Mouse (Mus musculus): ENCODE data around the gene Snx29. TPM values are rescaled to one million over a fixed set of nuclear protein-coding genes. Genes with fewer than 3 reads are reported as not detected.
"Not testable (repeated sequence)": the region's sequence is repeated elsewhere in the genome, so short reads cannot be mapped to it uniquely, and the experiment has no call there.

Gene Snx29
- polyA plus RNA-seq, 1 experiment = 15.0 TPM

DNA sequence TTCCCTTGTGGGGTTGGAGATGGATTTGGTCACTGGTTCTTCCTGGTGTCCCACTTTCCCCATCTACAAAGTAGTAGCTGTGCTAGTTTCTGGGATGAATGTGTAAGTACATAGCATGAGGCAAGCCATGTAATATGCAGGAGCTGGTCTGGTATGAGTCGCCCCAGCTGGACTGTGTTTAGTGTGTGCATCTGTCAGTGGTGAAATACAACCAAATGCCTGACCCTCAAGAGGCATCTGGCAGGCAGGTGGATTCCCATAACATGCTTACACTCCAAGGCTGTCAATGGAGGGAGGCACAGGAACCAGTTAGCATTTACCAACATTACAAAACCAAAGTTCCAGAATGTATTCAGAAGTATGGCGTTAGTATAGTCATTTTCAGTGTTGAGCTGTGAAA lies 187.7 kb downstream of the Snx29 start:
- H3K27ac ChIP-seq (ENCODE audit: control insufficient read depth, insufficient read depth, low read length) = no peak overlapping the region
- no peaks in the 10 kb centered on the region for H3K4me1 ChIP-seq (replicated peaks; ENCODE audit: control insufficient read depth, insufficient read depth, low read length)
- no peak overlapping the region for H3K4me3 ChIP-seq (ENCODE audit: control insufficient read depth, insufficient read depth, low read length)
- TF ChIP-seq POLR2A (IDR thresholded peaks at IDR 0.05; ENCODE audit: control insufficient read depth, extremely low read depth, insufficient read depth, low read length, poor library complexity) = no peak
- no peak for TF ChIP-seq CTCF (IDR thresholded peaks at IDR 0.05; ENCODE audit: borderline replicate concordance, control insufficient read depth, extremely low read depth, insufficient read depth, low read length, poor library complexity)
- no peaks in the 10 kb centered on the region for H3K27me3 ChIP-seq (ENCODE audit: control insufficient read depth, insufficient read depth, low read length)
- 100% methylated on average over 2 of the region's 2 CpGs for WGBS
- no peaks in the 10 kb centered on the region for H3K36me3 ChIP-seq (ENCODE audit: control insufficient read depth, insufficient read depth, low read length)
- no peak for DNase-seq

DNA sequence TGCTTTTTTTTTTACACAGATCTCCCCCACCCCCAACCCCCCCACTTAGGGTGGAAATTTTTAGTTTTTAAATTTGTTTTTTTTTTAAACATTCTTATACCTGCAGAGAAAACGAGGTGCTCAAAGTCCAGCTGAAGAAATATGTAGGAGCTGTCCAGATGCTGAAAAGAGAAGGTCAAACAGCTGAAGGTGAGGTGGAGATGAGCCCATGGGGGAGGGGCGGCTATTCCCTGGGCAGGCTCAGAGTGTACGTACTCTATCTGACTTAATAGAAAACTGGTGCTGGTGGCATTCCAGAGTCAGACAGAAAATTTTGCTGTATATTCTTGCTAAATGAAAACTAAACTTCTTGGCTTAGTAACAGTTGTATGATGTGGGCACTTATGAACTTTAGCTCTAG lies 188.1 kb downstream of the Snx29 start:
- Histone ChIP-seq H3K4me1 (replicated peaks; ENCODE audit: control insufficient read depth, insufficient read depth, low read length) (no peaks in the 10 kb centered on the region), H3K27ac (ENCODE audit: control insufficient read depth, insufficient read depth, low read length) (no peak overlapping the region), H3K36me3 (ENCODE audit: control insufficient read depth, insufficient read depth, low read length) (no peaks in the 10 kb centered on the region), H3K4me3 (ENCODE audit: control insufficient read depth, insufficient read depth, low read length) (no peak overlapping the region), H3K27me3 (ENCODE audit: control insufficient read depth, insufficient read depth, low read length) (no peaks in the 10 kb centered on the region)
- no peak for TF ChIP-seq CTCF (IDR thresholded peaks at IDR 0.05; ENCODE audit: borderline replicate concordance, control insufficient read depth, extremely low read depth, insufficient read depth, low read length, poor library complexity)
- no peak for TF ChIP-seq POLR2A (IDR thresholded peaks at IDR 0.05; ENCODE audit: control insufficient read depth, extremely low read depth, insufficient read depth, low read length, poor library complexity)
- DNase-seq = no peak
- WGBS = 91% methylated on average over 3 of the region's 3 CpGs

DNA sequence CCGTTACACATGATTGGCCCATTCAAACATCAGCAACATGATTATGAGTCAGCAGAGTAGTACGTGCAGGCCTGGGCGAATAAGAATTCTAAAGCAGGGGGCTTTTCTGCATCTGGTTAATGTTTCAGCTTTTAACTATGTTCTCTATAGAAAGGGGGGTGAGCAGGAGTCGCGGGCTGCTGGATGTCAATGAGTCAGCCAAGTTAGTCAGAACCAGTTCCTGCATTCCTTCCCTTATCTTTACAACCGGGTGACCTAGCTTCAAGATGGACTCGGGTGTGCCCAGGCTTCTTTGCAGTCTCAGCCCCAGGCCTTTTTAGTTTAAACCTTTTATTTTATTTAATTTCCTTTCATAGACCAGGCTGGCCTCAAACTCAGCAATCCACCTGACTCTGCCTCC lies 189.0 kb downstream of the Snx29 start:
- not testable (repeated sequence) for H3K27me3 ChIP-seq (ENCODE audit: control insufficient read depth, insufficient read depth, low read length); H3K27ac ChIP-seq (ENCODE audit: control insufficient read depth, insufficient read depth, low read length); H3K4me1 ChIP-seq (replicated peaks; ENCODE audit: control insufficient read depth, insufficient read depth, low read length); H3K4me3 ChIP-seq (ENCODE audit: control insufficient read depth, insufficient read depth, low read length); DNase-seq; H3K36me3 ChIP-seq (ENCODE audit: control insufficient read depth, insufficient read depth, low read length)
- WGBS = 95% methylated on average over 7 of the region's 7 CpGs

DNA sequence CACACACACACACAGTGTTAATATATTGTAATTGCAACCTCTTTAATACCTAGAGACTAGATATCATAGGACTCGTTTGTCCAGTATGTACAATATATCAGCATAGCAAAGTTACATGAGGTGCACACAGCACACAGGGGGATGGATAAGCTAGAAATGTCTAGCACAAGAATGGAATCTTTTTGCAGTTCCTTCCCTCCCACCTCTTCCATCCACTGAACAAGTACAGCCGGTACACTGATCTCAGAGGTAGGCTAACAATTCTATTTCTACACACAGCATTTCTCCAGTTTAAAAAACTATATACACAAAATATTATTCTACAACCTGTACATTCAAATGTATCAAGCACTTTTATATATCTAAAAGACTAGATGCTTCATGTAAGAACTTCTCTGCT lies 194.0 kb downstream of the Snx29 start:
- no peaks in the 10 kb centered on the region for H3K36me3 ChIP-seq (ENCODE audit: control insufficient read depth, insufficient read depth, low read length)
- 94% methylated on average over 2 of the region's 2 CpGs for WGBS

DNA sequence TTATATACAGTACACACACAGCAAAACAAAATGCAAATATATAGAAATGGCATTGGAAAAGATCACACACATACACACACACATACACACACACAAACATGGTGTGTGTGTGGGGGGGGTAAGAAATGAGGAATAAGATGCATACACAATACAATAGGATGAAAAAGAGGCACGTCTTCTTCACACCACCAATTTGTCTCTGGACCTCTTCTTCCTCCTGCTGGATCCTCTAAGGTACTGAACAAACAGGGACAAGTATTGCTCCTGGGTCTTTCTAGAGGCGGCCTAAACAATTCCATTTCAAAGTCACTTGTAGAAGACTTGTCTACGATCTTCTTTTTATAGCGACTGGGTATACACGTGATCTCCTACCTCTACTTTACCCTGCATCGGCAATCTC lies 194.7 kb downstream of the Snx29 start:
- over 99% methylated on average over 6 of the region's 6 CpGs for WGBS
- no peak for TF ChIP-seq CTCF (IDR thresholded peaks at IDR 0.05; ENCODE audit: borderline replicate concordance, control insufficient read depth, extremely low read depth, insufficient read depth, low read length, poor library complexity)
- no peak for TF ChIP-seq POLR2A (IDR thresholded peaks at IDR 0.05; ENCODE audit: control insufficient read depth, extremely low read depth, insufficient read depth, low read length, poor library complexity)
- H3K4me1 ChIP-seq (replicated peaks; ENCODE audit: control insufficient read depth, insufficient read depth, low read length) = peaks cover 8% of the 10 kb centered on the region
- no peaks in the 10 kb centered on the region for H3K36me3 ChIP-seq (ENCODE audit: control insufficient read depth, insufficient read depth, low read length)
- no peak overlapping the region for H3K4me3 ChIP-seq (ENCODE audit: control insufficient read depth, insufficient read depth, low read length)
- H3K27ac ChIP-seq (ENCODE audit: control insufficient read depth, insufficient read depth, low read length) = no peak overlapping the region
- no peaks in the 10 kb centered on the region for H3K27me3 ChIP-seq (ENCODE audit: control insufficient read depth, insufficient read depth, low read length)
- DNase-seq = no peak

More for the DNA sequence above, 194.0 kb downstream of the Snx29 start:
- Histone ChIP-seq H3K27ac (ENCODE audit: control insufficient read depth, insufficient read depth, low read length) (no peak overlapping the region), H3K4me1 (replicated peaks; ENCODE audit: control insufficient read depth, insufficient read depth, low read length) (peaks cover 8% of the 10 kb centered on the region), H3K4me3 (ENCODE audit: control insufficient read depth, insufficient read depth, low read length) (no peak overlapping the region), H3K27me3 (ENCODE audit: control insufficient read depth, insufficient read depth, low read length) (no peaks in the 10 kb centered on the region)
- TF ChIP-seq POLR2A (IDR thresholded peaks at IDR 0.05; ENCODE audit: control insufficient read depth, extremely low read depth, insufficient read depth, low read length, poor library complexity) (no peak), CTCF (IDR thresholded peaks at IDR 0.05; ENCODE audit: borderline replicate concordance, control insufficient read depth, extremely low read depth, insufficient read depth, low read length, poor library complexity) (no peak)
- DNase-seq = no peak

DNA sequence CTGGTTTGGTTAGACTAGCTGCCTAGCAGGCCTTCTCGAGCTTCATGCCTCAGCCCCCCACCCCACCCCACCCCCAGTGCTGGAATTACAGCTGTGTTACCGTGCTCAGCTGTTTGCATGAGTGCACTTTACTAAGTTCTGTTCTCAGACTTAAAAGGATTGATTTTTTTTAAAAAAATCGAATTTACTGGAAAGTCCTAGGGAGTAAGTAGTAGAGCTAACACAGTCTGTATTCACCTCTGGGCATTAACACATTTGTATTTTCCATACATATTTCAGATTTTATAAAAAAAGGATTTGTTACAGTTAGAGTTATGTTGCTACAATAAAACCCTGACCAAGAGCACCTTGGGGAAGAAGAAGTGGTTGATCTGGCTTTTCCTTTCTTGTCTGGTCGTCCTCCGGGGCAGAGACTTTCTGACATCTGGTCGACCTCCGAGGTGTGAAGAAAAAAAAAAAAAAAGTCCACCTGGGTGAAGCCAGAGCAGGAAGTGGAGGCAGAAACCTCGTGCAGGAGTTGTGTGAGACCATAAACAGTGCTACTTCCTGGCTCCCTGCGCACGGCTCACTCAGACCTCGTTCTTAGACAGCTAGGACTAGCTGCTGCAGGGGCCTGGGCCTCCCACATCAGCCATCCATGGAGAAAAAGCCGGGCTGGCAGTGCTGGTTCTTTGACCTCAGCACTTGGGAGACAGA lies 196.2 kb downstream of the Snx29 start:
- peaks cover 8% of the 10 kb centered on the region for H3K4me1 ChIP-seq (replicated peaks; ENCODE audit: control insufficient read depth, insufficient read depth, low read length)
- no peaks in the 10 kb centered on the region for H3K36me3 ChIP-seq (ENCODE audit: control insufficient read depth, insufficient read depth, low read length)
- TF ChIP-seq CTCF (IDR thresholded peaks at IDR 0.05; ENCODE audit: borderline replicate concordance, control insufficient read depth, extremely low read depth, insufficient read depth, low read length, poor library complexity) (no peak), POLR2A (IDR thresholded peaks at IDR 0.05; ENCODE audit: control insufficient read depth, extremely low read depth, insufficient read depth, low read length, poor library complexity) (no peak)
- WGBS = 29% methylated on average over 12 of the region's 12 CpGs
- DNase-seq = peak; percentile 32
- H3K27me3 ChIP-seq (ENCODE audit: control insufficient read depth, insufficient read depth, low read length) = no peaks in the 10 kb centered on the region
- H3K4me3 ChIP-seq (ENCODE audit: control insufficient read depth, insufficient read depth, low read length) = no peak overlapping the region
- peak overlapping the region; percentile 18; the same call in 1 of the 2 replicates for H3K27ac ChIP-seq (ENCODE audit: control insufficient read depth, insufficient read depth, low read length)
